Mouse (Mus musculus) embryonic facial prominence, embryonic 11.5 days (tissue): ENCODE measurements around the gene Nr6a1. TPM values are rescaled to one million over a fixed set of nuclear protein-coding genes. Genes with fewer than 3 reads are reported as not detected.

Experiments
- ATAC-seq: fragments of 200-750 bp; cut with Nextera tagmentation; replicated peaks from 2 replicates; pipeline ENCODE4 v1.8.0; 2017; ENCODE audit warnings: low read depth; ENCODE audit not compliant: insufficient number of reproducible peaks, low FRiP score, low TSS enrichment
- DNase-seq: peaks from one replicate; pipeline ENCODE4 v3.0.0-alpha.2; 2015; ENCODE audit warnings: low spot score
- H3K27ac ChIP-seq: fragments of 300-500 bp; sonication (generic); replicated peaks from 2 replicates; pipeline ENCODE4 v1.5.1; 2014; ENCODE audit warnings: mild to moderate bottlenecking, low read depth, low read length, control low read depth
- H3K27me3 ChIP-seq: fragments of 300-500 bp; sonication (generic); 2 replicates; pipeline ENCODE4 v1.6.1; 2014; ENCODE audit warnings: mild to moderate bottlenecking, low read length, moderate library complexity, mixed read lengths; ENCODE audit not compliant: control insufficient read depth, insufficient read depth
- H3K36me3 ChIP-seq: fragments of 300-500 bp; sonication (generic); replicated peaks from 2 replicates; pipeline ENCODE4 v1.6.1; 2014; ENCODE audit warnings: low read depth, mild to moderate bottlenecking, low read length, moderate library complexity, mixed read lengths; ENCODE audit not compliant: control insufficient read depth, insufficient read depth
- H3K4me1 ChIP-seq: fragments of 300-500 bp; sonication (generic); 2 replicates; pipeline ENCODE4 v1.6.1; 2014; ENCODE audit warnings: low read length, mixed read lengths; ENCODE audit not compliant: control insufficient read depth, insufficient read depth
- H3K4me2 ChIP-seq: fragments of 300-500 bp; sonication (generic); 2 replicates; pipeline ENCODE4 v1.6.1; 2014; ENCODE audit warnings: low read depth, mild to moderate bottlenecking, control low read depth, low read length, moderate library complexity
- H3K4me3 ChIP-seq: fragments of 300-500 bp; sonication (generic); 2 replicates; pipeline ENCODE4 v1.5.1; 2014; ENCODE audit warnings: low read depth, low read length, control low read depth
- H3K9ac ChIP-seq: fragments of 300-500 bp; sonication (generic); replicated peaks from 2 replicates; pipeline ENCODE4 v1.6.1; 2014; ENCODE audit warnings: mild to moderate bottlenecking, control low read depth, low read length
- H3K9me3 ChIP-seq: fragments of 300-500 bp; sonication (generic); replicated peaks from 2 replicates; pipeline ENCODE4 v1.6.1; 2016; ENCODE audit warnings: mild to moderate bottlenecking, low read length, inconsistent platforms, mixed read lengths; ENCODE audit not compliant: control insufficient read depth
- WGBS: fragments of 180-500 bp; shearing (Covaris S2); extraction: QIAGEN DNeasy Blood & Tissue Kit; methylation state at CpG from one replicate; pipeline ENCODE4 v1.1.7; 2014; 5-methylcytosine and 5-hydroxymethylcytosine counted together
- polyA plus RNA-seq: library from polyadenylated mRNA; unstranded; fragments of >200 nt; fragmentation: Nextera tagmentation; extraction: Ambion mirVana; gene quantifications from 2 replicates; pipeline ENCODE4 v1.2.1, GENCODE M21; 2014

Nr6a1 gene
- polyA plus RNA-seq, 1 experiment from 2014 or later, result 2.2 TPM

DNA sequence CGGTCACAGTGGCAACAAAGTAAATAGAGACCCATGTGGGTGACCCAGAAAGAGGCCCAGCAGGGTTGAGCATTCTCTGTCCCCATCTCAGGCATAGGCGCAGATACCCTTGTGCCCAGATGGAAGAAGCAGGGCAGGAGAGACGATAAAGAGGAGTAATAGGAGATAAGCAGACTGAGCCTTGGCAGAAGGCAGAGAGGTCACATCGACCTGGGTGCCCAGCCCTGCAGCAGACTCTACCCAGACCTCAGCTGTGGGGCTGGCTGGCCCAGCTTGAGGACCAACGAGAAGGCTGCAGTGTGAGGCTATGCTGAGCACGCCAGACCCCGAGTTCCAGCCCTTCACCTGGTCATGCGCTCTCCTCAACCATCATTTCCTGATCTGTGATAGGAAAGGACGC lies 223.2 kb downstream of the Nr6a1 start:
- DNase-seq (no peak), ATAC-seq (no peak)
- Histone ChIP-seq H3K4me3 (no peak overlapping the region), H3K9me3 (no peaks in the 10 kb centered on the region), H3K4me1 (no peaks in the 10 kb centered on the region), H3K9ac (no peak overlapping the region), H3K36me3 (no peaks in the 10 kb centered on the region), H3K27me3 (peaks cover 29% of the 10 kb centered on the region), H3K4me2 (no peak overlapping the region), H3K27ac (no peak overlapping the region)
- 84% methylated on average over 9 of the region's 9 CpGs for WGBS

GRCm38 (mm10) chr2:38700177-38700576 lies 227.3 kb downstream of the Nr6a1 start:
- no peak for DNase-seq
- H3K36me3 ChIP-seq, result no peaks in the 10 kb centered on the region
- H3K4me1 ChIP-seq, result no peaks in the 10 kb centered on the region
- H3K9me3 ChIP-seq, result no peaks in the 10 kb centered on the region
- no peak for ATAC-seq
- no peak overlapping the region for H3K9ac ChIP-seq
- no peak overlapping the region for H3K4me3 ChIP-seq
- H3K4me2 ChIP-seq, result no peak overlapping the region
- WGBS, result 58% methylated on average over 5 of the region's 5 CpGs
- peaks cover 6% of the 10 kb centered on the region for H3K27me3 ChIP-seq
- H3K27ac ChIP-seq, result no peak overlapping the region

GRCm38 (mm10) chr2:38698623-38699022 lies 228.9 kb downstream of the Nr6a1 start:
- no peak overlapping the region for H3K27ac ChIP-seq
- 83% methylated on average over 5 of the region's 5 CpGs for WGBS
- peaks cover 6% of the 10 kb centered on the region for H3K27me3 ChIP-seq
- no peak overlapping the region for H3K9ac ChIP-seq
- no peaks in the 10 kb centered on the region for H3K36me3 ChIP-seq
- DNase-seq, result no peak
- H3K4me1 ChIP-seq, result no peaks in the 10 kb centered on the region
- no peaks in the 10 kb centered on the region for H3K9me3 ChIP-seq
- no peak for ATAC-seq
- no peak overlapping the region for H3K4me2 ChIP-seq
- H3K4me3 ChIP-seq, result no peak overlapping the region

DNA sequence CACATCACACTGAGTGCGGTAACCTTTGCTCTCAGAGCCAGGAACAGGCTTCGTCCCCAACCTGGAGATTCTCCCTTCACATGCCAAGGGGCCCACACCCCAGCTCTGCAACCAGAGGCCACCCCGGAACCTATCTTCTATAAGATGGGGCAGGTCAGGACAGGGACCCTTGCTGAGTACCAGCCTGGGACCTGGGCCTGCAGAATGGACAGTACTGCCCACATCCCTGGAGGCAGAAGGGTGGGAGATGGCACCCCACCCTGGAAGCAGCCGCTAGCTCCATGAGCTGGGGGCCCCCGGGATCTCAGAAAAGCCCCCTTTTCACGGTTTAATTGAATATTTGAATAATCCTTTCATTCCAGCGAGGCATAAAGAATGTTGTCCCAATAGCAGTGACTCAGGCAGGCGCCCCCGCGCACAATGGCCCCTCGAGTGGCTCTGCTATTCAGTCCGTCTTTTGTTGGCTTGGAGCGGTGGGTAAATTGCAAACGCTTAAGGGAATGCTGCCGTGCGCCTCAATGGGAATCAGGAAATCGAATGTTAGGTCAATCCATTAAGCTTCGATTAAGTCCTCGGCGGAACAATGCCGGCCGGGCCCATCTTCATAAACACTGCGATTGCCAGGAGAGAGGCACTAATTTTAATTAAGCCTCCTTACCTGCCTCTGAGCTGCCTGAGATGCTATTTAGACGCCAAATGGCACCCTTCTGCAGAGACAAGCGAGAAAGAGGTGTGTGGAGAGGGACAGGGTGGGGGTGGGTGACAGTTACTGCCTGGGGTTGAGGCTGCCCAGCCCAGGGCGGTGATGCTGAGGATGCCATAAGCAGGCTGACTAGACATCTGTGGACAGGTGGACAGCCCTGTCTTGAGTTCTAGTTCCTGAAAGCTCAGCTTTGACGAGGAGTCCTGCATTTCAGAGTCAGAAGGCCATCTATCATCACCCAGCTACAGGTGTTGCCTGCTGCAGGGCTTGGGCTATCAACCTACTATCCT lies 230.1 kb downstream of the Nr6a1 start:
- Histone ChIP-seq H3K4me3 (no peak overlapping the region), H3K4me2 (no peak overlapping the region), H3K27me3 (peaks cover 6% of the 10 kb centered on the region), H3K36me3 (no peaks in the 10 kb centered on the region), H3K9ac (no peak overlapping the region), H3K9me3 (no peaks in the 10 kb centered on the region), H3K4me1 (no peaks in the 10 kb centered on the region), H3K27ac (no peak overlapping the region)
- WGBS, result 34% methylated on average over 27 of the region's 27 CpGs
- DNase-seq, result peak; percentile 39
- no peak for ATAC-seq

DNA sequence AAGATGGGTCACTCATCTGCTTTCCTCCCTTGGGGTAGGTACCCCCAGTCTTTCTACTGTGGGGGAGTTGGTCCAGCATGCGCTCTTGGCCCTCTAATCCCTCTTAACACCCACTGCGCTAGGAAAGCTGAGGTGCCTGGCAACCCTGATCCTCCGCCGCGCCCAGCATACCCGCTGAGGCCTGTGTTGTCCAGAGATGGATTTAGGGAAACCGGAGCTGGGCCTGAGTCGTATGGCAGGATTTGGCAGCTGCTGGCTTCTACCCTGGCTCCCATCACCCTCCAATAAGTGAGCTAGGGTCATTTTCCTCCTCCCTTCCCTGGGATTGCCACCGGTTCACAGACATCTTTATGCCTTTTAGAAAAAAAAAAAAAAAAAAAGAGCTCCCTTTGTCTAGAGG lies 231.7 kb downstream of the Nr6a1 start:
- WGBS, result 39% methylated on average over 9 of the region's 9 CpGs
- H3K27ac ChIP-seq, result no peak overlapping the region
- no peaks in the 10 kb centered on the region for H3K4me1 ChIP-seq
- H3K4me3 ChIP-seq, result no peak overlapping the region
- no peaks in the 10 kb centered on the region for H3K9me3 ChIP-seq
- H3K9ac ChIP-seq, result no peak overlapping the region
- H3K27me3 ChIP-seq, result peaks cover 6% of the 10 kb centered on the region; the same call in 1 of the 2 replicates
- H3K4me2 ChIP-seq, result no peak overlapping the region
- ATAC-seq (no peak), DNase-seq (no peak)
- H3K36me3 ChIP-seq, result no peaks in the 10 kb centered on the region

- Histone ChIP-seq H3K27ac (no peak overlapping the region), H3K9ac (no peak overlapping the region), H3K4me2 (no peak overlapping the region), H3K4me1 (peaks cover 4% of the 10 kb centered on the region; the same call in 1 of the 2 replicates), H3K9me3 (no peaks in the 10 kb centered on the region), H3K4me3 (no peak overlapping the region), H3K27me3 (0 out of 2 replicates have a peak, but pooled peaks cover 3% of the 10 kb centered on the region), H3K36me3 (no peaks in the 10 kb centered on the region)
- no peak for ATAC-seq
- DNase-seq, result peak; percentile 61
- 13% methylated on average over 8 of the region's 8 CpGs for WGBS
Measured at GRCm38 (mm10) chr2:38691542-38691941, 235.9 kb downstream of the Nr6a1 start.

DNA sequence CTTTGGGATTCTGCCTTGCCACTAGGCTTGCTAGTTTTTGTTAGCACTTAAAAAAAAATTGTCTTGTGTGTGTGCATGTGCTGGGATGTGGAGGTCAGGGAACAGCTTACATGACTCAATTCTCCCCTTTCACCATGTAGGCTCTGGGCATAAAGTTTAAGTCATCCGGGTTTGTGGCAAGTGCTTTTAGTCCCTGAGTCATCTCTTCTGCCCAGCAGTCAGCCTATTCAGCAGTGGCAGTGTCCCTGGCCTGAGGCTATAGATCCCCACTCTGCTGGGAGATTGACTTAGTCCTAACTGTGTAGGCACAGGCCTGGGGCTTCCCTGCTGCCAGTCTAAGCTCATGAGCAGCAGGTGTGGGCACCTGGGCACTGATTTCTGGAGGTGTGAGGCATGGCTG lies 237.6 kb downstream of the Nr6a1 start:
- Histone ChIP-seq H3K27me3 (no peaks in the 10 kb centered on the region), H3K36me3 (no peaks in the 10 kb centered on the region), H3K27ac (no peak overlapping the region), H3K4me3 (no peak overlapping the region), H3K4me1 (peaks cover 4% of the 10 kb centered on the region; the same call in 1 of the 2 replicates), H3K4me2 (no peak overlapping the region), H3K9me3 (no peaks in the 10 kb centered on the region), H3K9ac (no peak overlapping the region)
- DNase-seq (no peak), ATAC-seq (no peak)
- 61% methylated on average over 1 of the region's 1 CpGs for WGBS
